Mouse (Mus musculus): ENCODE results near the gene Acod1.

GRCm38 (mm10) chr14:103056601-103057000, 9.8 kb downstream of the Acod1 start:
- no peak for TF ChIP-seq CTCF (IDR thresholded peaks at IDR 0.05; ENCODE audit: borderline replicate concordance, extremely low read depth, insufficient read depth, insufficient read length)
- no peak for TF ChIP-seq POLR2A (IDR thresholded peaks at IDR 0.05; ENCODE audit: borderline replicate concordance, extremely low read depth, insufficient read depth, insufficient read length, poor library complexity, severe bottlenecking)
